In the genomic region with DNA sequence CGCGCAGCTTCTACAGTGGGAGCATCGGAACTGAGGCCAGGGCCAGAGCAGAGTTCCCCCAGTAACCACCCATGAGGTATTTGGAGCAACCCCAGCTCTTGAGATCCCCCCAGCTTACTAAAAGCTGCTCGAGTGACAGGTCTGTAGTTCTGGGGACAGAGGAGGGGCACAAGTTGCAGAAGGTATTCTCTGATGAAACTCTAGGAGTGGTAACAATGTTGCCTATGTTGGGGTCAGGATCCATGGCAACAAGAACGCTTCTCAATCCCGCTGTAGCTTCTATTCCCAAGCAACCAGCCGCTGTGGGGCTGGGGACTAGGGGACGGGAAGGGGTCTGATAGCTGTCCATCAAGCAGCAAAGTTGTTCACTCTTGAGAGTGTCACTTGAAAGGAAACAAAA, we compare ENCODE assay signal across 13 mouse cellular contexts.
DNase-seq lines count a peak whose midpoint lies in the region; ATAC-seq and TF ChIP-seq lines count a peak whose summit lies in the region.
"Had no signal": no experiment of that assay in that cellular context is flagged by ENCODE, and none has a peak within 500 bp of the region (broad histone marks: within the 10 kb centered on the region; RNA-seq: fewer than 3 reads in every experiment).

No protein-coding gene starts in this region.

- H3K27ac ChIP-seq in liver, postnatal 0 days (ENCODE audit: low read depth) = no peak overlapping the region
- no peak overlapping the region for H3K27ac ChIP-seq in liver, embryonic 12.5 days
- no peak overlapping the region for H3K27ac ChIP-seq in hindbrain, embryonic 16.5 days (ENCODE audit: low read depth, low read length)
- H3K27ac ChIP-seq: limb, embryonic 15.5 days had no signal

- H3K4me2 ChIP-seq in liver, postnatal 0 days (ENCODE audit: low read depth, low read length) = no peak overlapping the region
- no peak overlapping the region for H3K4me2 ChIP-seq in liver, embryonic 12.5 days
- H3K4me2 ChIP-seq in hindbrain, embryonic 16.5 days (ENCODE audit: low read length) = no peak overlapping the region
- H3K4me2 ChIP-seq: limb, embryonic 15.5 days had no signal

- no peak for TF ChIP-seq CTCF in liver, postnatal 0 days (IDR thresholded peaks at IDR 0.05; ENCODE audit: low read depth)

- H3K36me3 ChIP-seq in liver, postnatal 0 days (replicated peaks; ENCODE audit: insufficient read depth, low read length) = no peaks in the 10 kb centered on the region
- no peaks in the 10 kb centered on the region for H3K36me3 ChIP-seq in liver, embryonic 12.5 days
- no peaks in the 10 kb centered on the region for H3K36me3 ChIP-seq in hindbrain, embryonic 16.5 days (ENCODE audit: control insufficient read depth, insufficient read depth, low read length)
- H3K36me3 ChIP-seq: limb, embryonic 15.5 days had no signal

- TF ChIP-seq EP300 in liver, postnatal 0 days (IDR thresholded peaks at IDR 0.05; ENCODE audit: low read depth) = no peak

- H3K9ac ChIP-seq in liver, postnatal 0 days (replicated peaks) = no peak overlapping the region
- H3K9ac ChIP-seq in liver, embryonic 12.5 days = no peak overlapping the region
- no peak overlapping the region for H3K9ac ChIP-seq in hindbrain, embryonic 16.5 days (ENCODE audit: low read depth, low read length)
- H3K9ac ChIP-seq: limb, embryonic 15.5 days had no signal

- H3K27me3 ChIP-seq in liver, postnatal 0 days (ENCODE audit: insufficient read depth, low read length) = no peaks in the 10 kb centered on the region
- H3K27me3 ChIP-seq in liver, embryonic 12.5 days (replicated peaks) = peaks cover 17% of the 10 kb centered on the region; the same call in 1 of the 2 replicates
- H3K27me3 ChIP-seq in hindbrain, embryonic 16.5 days (replicated peaks; ENCODE audit: control insufficient read depth, insufficient read depth, low read length) = no peaks in the 10 kb centered on the region
- H3K27me3 ChIP-seq: limb, embryonic 15.5 days had no signal

- WGBS in liver, postnatal 0 days (ENCODE audit: insufficient replicate concordance) = 48% methylated on average over 8 of the region's 8 CpGs
- 35% methylated on average over 8 of the region's 8 CpGs for WGBS in liver, embryonic 12.5 days (ENCODE audit: insufficient replicate concordance)
- 16% methylated on average over 8 of the region's 8 CpGs for WGBS in hindbrain, embryonic 16.5 days

- DNase-seq in heart, adult 11 months = peak; percentile 79
- no peak for DNase-seq in heart, postnatal 4 days
- DNase-seq in liver, postnatal 0 days = peak; percentile 8
- peak; percentile 46 for DNase-seq in retina, embryonic 14.5 days (ENCODE audit: low spot score)
- no peak for DNase-seq in T-cell, adult 2 months (ENCODE audit: low spot score)
- DNase-seq in cerebellum, adult 11 months = no peak
- DNase-seq: kidney, adult 11 months; lung, postnatal 10 days had no signal

- no peak for ATAC-seq in liver, postnatal 0 days
- no peak for ATAC-seq in liver, embryonic 12.5 days
- ATAC-seq in hindbrain, embryonic 16.5 days = peak; percentile 40
- ATAC-seq: activated CD4-positive, CD25-positive, alpha-beta regulatory T cell, adult 4 months had no signal

- no peaks in the 10 kb centered on the region for H3K4me1 ChIP-seq in liver, postnatal 0 days (ENCODE audit: insufficient read depth)
- H3K4me1 ChIP-seq in liver, embryonic 12.5 days = peaks cover 9% of the 10 kb centered on the region; the same call in 1 of the 2 replicates
- peaks cover 10% of the 10 kb centered on the region; the same call in 1 of the 2 replicates for H3K4me1 ChIP-seq in hindbrain, embryonic 16.5 days (ENCODE audit: control insufficient read depth, insufficient read depth, low read depth, low read length)

- H3K4me3 ChIP-seq in liver, postnatal 0 days (ENCODE audit: low read depth, low read length) = no peak overlapping the region
- no peak overlapping the region for H3K4me3 ChIP-seq in liver, embryonic 12.5 days
- no peak overlapping the region for H3K4me3 ChIP-seq in hindbrain, embryonic 16.5 days (ENCODE audit: low read length)
- H3K4me3 ChIP-seq: limb, embryonic 15.5 days; myocyte had no signal

- no peaks in the 10 kb centered on the region for H3K9me3 ChIP-seq in liver, postnatal 0 days (ENCODE audit: low read length)
- H3K9me3 ChIP-seq in liver, embryonic 12.5 days (replicated peaks) = no peaks in the 10 kb centered on the region
- H3K9me3 ChIP-seq in hindbrain, embryonic 16.5 days (ENCODE audit: control insufficient read depth, low read length) = no peaks in the 10 kb centered on the region
- H3K9me3 ChIP-seq: limb, embryonic 15.5 days had no signal

Comparison
In these comparisons a context has a peak if more than half of its experiments do, and no peak if none do; other contexts are left out.
1. DNase-seq: peak in heart, adult 11 months (single experiment), liver, postnatal 0 days (single experiment) and retina, embryonic 14.5 days (single experiment); none in heart, postnatal 4 days (single experiment), T-cell, adult 2 months (single experiment) and cerebellum, adult 11 months (single experiment).